28 mouse cellular contexts compared by ENCODE assay signal in the genomic region with DNA sequence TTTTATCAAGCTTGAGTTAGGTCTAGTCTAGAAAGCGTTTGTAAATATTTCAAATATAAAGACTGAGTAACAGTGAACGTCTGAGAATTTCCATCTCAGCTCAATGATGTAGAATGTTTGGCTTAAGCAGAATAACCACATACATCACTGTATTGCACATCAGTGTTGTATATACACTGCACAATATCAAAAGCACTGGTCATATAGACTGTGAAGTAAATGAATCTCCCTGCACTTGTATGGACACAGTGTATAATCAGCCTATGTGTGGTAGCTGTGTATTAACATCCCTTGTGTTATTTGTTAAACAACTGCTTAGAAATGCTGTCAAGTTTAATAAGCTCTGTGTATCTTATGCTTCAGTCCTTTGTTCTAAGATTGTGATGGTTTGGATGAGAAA. TPM values are rescaled to one million over a fixed set of nuclear protein-coding genes. Genes with fewer than 3 reads are reported as not detected.
"Had no signal": no experiment of that assay in that cellular context is flagged by ENCODE, and none has a peak within 500 bp of the region (broad histone marks: within the 10 kb centered on the region; RNA-seq: fewer than 3 reads in every experiment).

No protein-coding gene starts in this region.

- H3K27me3 ChIP-seq: embryonic facial prominence, embryonic 12.5 days; embryonic facial prominence, embryonic 13.5 days; embryonic facial prominence, embryonic 15.5 days; forebrain, embryonic 12.5 days; forebrain, embryonic 13.5 days; forebrain, embryonic 15.5 days had no signal

- ATAC-seq: forebrain, embryonic 13.5 days; forebrain, embryonic 14.5 days; forebrain, embryonic 15.5 days; forebrain, embryonic 16.5 days; forebrain, postnatal 0 days had no signal

- H3K4me3 ChIP-seq: embryonic facial prominence, embryonic 10.5 days; embryonic facial prominence, embryonic 12.5 days; embryonic facial prominence, embryonic 13.5 days; embryonic facial prominence, embryonic 15.5 days; erythroblast, embryonic 14.5 days; forebrain, embryonic 10.5 days; forebrain, embryonic 12.5 days; forebrain, embryonic 13.5 days; forebrain, embryonic 15.5 days; gastrocnemius, adult 2 months had no signal

- H3K4me1 ChIP-seq: embryonic facial prominence, embryonic 10.5 days; embryonic facial prominence, embryonic 12.5 days; embryonic facial prominence, embryonic 13.5 days; embryonic facial prominence, embryonic 15.5 days; forebrain, embryonic 10.5 days; forebrain, embryonic 12.5 days; forebrain, embryonic 13.5 days; forebrain, embryonic 15.5 days had no signal

- H3K4me2 ChIP-seq: embryonic facial prominence, embryonic 12.5 days; embryonic facial prominence, embryonic 13.5 days; embryonic facial prominence, embryonic 15.5 days; forebrain, embryonic 12.5 days; forebrain, embryonic 13.5 days; forebrain, embryonic 15.5 days had no signal

- DNase-seq: cerebellum, adult 18-20 months; cerebellum, adult 2 months; cerebellum, adult 8-10 months; cerebellum, adult 9-10 months; cerebellum, adult 9-11 months; cerebellum, postnatal 10 days; cerebellum, postnatal 14 days; cerebellum, postnatal 25 days; cerebellum, postnatal 36 days; embryo, embryonic 11 days; forebrain, postnatal 0 days; gastrocnemius, adult 2 months; gastrocnemius, postnatal 10 days; gastrocnemius, postnatal 14 days; gastrocnemius, postnatal 25 days; gastrocnemius, postnatal 36 days; heart, adult 11 months had no signal

- H3K9me3 ChIP-seq: embryonic facial prominence, embryonic 10.5 days; embryonic facial prominence, embryonic 12.5 days; embryonic facial prominence, embryonic 13.5 days; embryonic facial prominence, embryonic 15.5 days; forebrain, embryonic 10.5 days; forebrain, embryonic 12.5 days; forebrain, embryonic 13.5 days; forebrain, embryonic 15.5 days had no signal

- H3K9ac ChIP-seq: embryonic facial prominence, embryonic 12.5 days; embryonic facial prominence, embryonic 13.5 days; embryonic facial prominence, embryonic 15.5 days; forebrain, embryonic 12.5 days; forebrain, embryonic 13.5 days; forebrain, embryonic 15.5 days; forebrain, postnatal 0 days had no signal

- H3K27ac ChIP-seq: embryonic facial prominence, embryonic 10.5 days; embryonic facial prominence, embryonic 12.5 days; embryonic facial prominence, embryonic 13.5 days; embryonic facial prominence, embryonic 15.5 days; forebrain, embryonic 10.5 days; forebrain, embryonic 12.5 days; forebrain, embryonic 13.5 days; forebrain, embryonic 15.5 days; gastrocnemius, adult 2 months had no signal

- H3K36me3 ChIP-seq: embryonic facial prominence, embryonic 10.5 days; embryonic facial prominence, embryonic 12.5 days; embryonic facial prominence, embryonic 13.5 days; embryonic facial prominence, embryonic 15.5 days; forebrain, embryonic 10.5 days; forebrain, embryonic 12.5 days; forebrain, embryonic 15.5 days had no signal

RNA-seq across cellular contexts. Expression of a gene that starts 49.9 kb away (rescaled TPM):
- polyA plus RNA-seq: erythroblast, embryonic 14.5 days had no signal
